Mouse (Mus musculus) mesoderm, embryonic 11.5 days (tissue): ENCODE results near the gene Fut11.
A peak's percentile ranks its signal among the peaks of the same experiment; 100 is the strongest.

Experiments
- DNase-seq: peaks from one replicate; pipeline ENCODE4 v3.0.0-alpha.2; 2012; ENCODE audit warnings: low read depth, low spot score

Fut11 gene

GRCm38 (mm10) chr14:20694884-20695760 lies at the start of gene Fut11:
Fut11 (plus strand) TSS chr14:20694968.
- peak; percentile 90 for DNase-seq

DNA sequence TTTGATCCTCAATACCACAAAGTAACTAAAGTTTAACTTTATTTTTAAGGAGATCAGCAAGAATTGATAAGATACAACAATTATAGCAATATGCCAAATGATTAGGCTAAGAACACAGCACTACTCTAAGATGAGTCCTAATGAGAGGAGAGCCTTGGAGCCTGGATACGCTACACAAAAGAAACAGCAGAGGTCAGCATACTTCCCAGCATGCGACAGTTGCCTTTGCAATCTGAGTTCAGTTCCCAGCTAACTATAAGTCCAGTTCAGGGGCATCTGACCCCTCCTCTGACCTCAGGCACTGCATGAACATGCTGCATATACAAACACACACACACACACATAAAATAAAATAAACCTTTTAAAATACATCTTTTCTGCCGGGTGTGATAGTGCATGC lies 49.2 kb upstream of the Fut11 start:
- DNase-seq = no peak

- DNase-seq = no peak
These were observed 48.4 kb upstream of the Fut11 start for GRCm38 (mm10) chr14:20646381-20646780.

GRCm38 (mm10) chr14:20651000-20651399 lies 43.8 kb upstream of the Fut11 start:
- DNase-seq = no peak

GRCm38 (mm10) chr14:20651722-20652256 lies 43.0 kb upstream of the Fut11 start:
- DNase-seq = no peak

DNA sequence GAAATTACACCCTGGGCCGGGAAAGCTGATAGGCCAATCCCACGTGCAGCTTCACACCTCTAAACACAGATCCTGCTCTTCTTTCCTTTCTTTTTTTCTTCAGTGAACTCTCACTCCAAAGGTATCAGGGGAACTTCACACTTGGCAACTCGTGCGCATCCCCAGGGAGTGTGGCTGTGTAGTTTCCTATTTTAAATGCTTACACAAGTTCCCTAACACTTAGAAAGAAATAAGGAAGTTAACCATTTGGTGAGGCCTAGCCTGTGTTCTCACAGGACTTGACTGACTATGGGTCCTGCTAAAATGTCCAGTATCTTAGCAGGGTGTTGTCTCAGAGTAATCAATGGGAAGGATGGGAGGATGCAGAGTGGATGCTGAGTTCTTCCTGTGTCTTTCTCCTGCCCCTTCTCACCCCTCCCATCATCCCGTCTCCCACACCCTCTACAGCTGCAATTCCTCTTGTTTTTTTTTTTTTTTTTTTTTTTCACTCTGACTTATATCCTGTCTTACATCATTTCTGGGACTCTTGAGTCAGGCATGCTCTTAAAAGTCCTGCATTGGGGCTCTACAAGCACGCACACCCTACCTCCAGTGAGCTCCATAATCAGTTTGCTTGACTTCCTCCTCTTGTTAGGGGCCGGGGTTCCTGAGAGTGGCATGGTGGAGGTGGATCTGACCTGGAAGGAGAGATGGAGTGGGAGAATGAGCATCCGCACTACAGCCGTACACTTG lies 39.9 kb upstream of the Fut11 start:
- no peak for DNase-seq

DNA sequence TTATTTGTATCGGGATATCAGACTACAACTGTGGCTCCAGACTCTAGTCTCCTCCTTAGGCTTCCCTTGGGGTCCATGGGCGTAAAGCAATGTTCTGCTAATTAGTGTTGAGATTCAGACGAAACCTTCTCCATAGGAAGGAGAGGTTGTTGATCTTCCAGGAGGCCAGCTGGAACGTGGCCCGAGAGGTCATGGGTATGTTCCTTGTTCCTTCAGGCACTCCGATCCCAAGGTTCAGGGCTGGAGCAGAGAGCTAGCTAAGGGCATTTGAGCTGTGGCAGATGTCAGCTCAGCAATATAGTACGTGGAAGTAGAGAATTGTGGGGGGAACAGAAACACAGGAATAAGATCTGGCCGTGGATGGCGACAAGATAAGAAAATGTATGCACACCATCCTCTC lies 39.0 kb upstream of the Fut11 start:
- DNase-seq = no peak

GRCm38 (mm10) chr14:20656361-20656760 lies 38.4 kb upstream of the Fut11 start, which contains the start of gene Myoz1:
Myoz1 (minus strand) TSS chr14:20656540.
- DNase-seq = no peak

DNA sequence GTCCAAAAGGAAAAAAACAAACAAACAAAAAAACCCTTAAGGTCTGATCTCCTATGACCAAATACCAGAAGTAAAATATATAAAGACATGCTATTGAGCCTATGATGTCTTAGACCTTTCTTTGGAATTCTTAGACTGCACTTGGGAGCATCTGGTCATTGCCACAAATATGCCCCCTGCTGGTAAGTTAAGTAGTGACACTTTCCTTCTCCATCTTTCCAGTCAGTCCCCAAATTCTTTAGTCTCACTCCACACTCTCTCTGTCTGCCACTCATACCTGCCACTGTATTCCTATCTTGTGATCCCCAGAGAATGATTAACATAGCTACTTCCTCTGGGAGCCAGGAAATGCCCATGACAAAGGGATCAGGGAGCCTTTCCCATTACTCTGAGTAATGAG lies 36.4 kb upstream of the Fut11 start:
- peak; percentile 62 for DNase-seq

- DNase-seq = no peak
These were observed 35.9 kb upstream of the Fut11 start for GRCm38 (mm10) chr14:20658902-20659301.

- no peak for DNase-seq
These were observed 35.1 kb upstream of the Fut11 start for GRCm38 (mm10) chr14:20659687-20660086.

- DNase-seq = peak; percentile 98
These were observed 33.7 kb upstream of the Fut11 start for GRCm38 (mm10) chr14:20660827-20661660.

GRCm38 (mm10) chr14:20661661-20662331 lies 33.0 kb upstream of the Fut11 start:
- peak; percentile 28 for DNase-seq

DNA sequence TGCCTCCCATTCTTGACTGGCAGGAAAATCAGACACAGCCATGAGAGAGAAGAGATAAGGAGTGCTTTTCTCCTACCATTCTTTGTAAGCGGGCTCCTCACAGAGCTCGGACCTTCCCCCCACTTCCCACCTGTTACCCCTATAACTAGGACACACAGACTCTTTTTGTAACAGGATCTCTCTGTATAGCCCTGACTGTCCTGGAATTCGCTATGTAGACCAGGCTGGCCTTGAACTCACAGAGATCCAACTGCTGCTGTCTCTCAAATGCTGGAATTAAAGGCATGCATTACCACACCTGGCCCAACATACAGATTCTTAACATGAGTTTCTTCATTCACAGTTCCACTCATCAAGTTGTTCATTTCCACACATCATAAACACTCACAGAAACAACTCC lies 32.0 kb upstream of the Fut11 start:
- no peak for DNase-seq

DNA sequence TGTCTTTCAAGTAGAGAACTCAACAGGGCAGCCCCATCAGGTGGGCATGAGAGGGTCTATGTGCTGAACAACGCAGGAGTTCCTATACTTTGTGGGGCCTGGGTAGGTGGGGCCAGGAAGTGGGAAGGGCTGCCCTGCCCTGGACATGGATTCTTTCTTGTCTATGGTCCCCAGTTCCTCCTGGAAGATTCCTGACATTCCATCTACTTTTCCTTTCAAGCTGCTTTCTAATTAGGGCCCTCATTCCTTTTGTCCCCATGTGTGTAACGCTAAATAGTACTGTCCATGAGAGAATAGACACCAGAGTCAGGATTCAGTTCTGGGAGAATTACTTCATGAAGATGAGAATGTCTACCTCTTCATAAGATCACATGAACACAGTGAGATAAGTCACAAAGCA lies 31.2 kb upstream of the Fut11 start:
- no peak for DNase-seq

DNA sequence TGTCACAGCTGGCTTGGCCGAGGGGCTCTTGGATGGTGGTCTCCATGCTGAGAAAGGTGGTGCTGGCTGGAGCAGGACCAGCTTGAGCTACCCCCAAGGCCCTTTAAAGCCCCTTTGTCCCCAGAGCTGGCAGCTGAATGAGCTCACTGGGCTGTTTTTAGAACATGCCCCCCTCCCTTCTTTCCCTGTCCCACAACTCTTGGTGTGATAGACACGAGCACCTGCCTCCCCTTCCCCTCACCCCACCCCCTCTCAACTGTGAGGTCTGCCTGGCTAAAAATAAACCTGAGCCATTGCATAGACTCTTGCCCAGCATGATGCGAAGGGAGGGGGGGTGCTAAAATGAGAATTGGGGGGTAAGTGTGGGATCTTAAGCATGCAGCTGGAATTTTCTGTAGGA lies 30.3 kb upstream of the Fut11 start:
- peak; percentile 21 for DNase-seq

DNA sequence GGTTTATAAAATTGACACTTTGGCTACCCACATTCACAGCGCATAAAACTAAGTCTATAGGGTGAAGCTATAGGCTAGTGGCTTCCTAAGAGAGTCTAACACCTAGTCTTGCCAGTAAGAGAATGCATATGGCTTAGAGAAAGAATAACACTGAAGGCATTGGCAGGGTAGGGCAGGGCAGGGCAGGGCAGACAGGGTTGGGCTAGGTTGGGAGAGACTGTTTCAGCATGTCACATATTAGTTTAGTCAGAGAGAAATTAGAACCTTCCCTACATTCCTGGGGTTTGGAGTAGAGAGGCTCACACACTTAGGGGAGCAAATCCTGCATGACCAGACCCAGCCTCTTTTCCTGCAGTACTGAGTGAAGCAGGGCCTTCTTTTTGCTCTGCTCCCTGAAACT lies 27.3 kb upstream of the Fut11 start:
- DNase-seq = no peak

GRCm38 (mm10) chr14:20668154-20668810 lies 26.5 kb upstream of the Fut11 start, which contains the start of gene Synpo2l:
Synpo2l (minus strand) TSS chr14:20668354.
- no peak for DNase-seq

DNA sequence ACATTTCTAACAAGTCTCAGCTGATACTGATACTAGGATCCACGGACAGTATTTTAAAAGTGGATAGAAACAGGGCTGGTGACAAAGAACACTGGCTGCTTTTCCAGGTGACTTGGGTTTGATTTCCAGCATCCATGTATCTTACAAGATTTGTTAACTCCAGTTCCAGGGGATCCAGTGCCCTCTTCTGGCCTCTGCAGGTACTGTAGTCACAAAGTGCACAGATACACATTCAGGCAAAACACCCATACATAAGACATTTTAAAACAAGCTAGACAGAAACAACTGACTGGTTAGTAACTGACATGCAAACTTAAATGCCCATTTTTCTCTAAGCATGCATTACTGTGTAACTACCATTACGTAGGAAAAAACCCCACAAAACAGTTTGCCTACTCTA lies 21.8 kb upstream of the Fut11 start:
- DNase-seq = peak; percentile 36

DNA sequence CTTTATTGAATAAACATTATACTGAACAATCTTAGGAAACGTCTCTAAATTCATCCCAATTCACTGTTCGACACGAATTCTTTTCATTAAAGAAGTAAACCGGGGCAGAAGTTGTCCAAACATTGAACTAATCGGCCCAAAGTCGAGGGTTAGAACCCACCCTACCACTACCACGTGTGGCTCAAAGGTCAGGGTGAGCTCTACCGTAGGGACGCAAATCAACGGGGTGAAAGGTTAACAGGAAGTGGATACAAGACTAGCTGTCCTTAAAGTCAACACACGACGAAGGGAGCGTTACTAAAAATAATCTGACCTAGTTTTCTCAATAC lies 21.1 kb upstream of the Fut11 start:
- DNase-seq = no peak
